Comparison of ENCODE assay signal across 8 mouse cellular contexts in genomic region chr17:46160686-46161085, GRCm38 (mm10). TPM values are rescaled to one million over a fixed set of nuclear protein-coding genes. Genes with fewer than 3 reads are reported as not detected.
DNase-seq lines count a peak whose midpoint lies in the region; ATAC-seq and TF ChIP-seq lines count a peak whose summit lies in the region.

Gene Gtpbp2 (plus strand): TSS chr17:46161032.

- H3K36me3 ChIP-seq in hindbrain, embryonic 12.5 days = peaks cover 25% of the 10 kb centered on the region

- CTCF ChIA-PET in Patski (lab: Charles Lee) = no interaction called here

- in situ Hi-C loops in Patski (cut with MboI; ENCODE audit: low pct_unique_long_range_greater_than_20kb) = no loop called here

- no peaks in the 10 kb centered on the region for H3K9me3 ChIP-seq in hindbrain, embryonic 12.5 days (replicated peaks)

- H3K4me2 ChIP-seq in hindbrain, embryonic 12.5 days (replicated peaks) = peak within 1 kb of the TSS; percentile 70

- no peak for TF ChIP-seq CTCF in Patski (IDR thresholded peaks at IDR 0.05)

- H3K27me3 ChIP-seq in Patski = no peaks in the 10 kb centered on the region
- H3K27me3 ChIP-seq in hindbrain, embryonic 12.5 days = no peaks in the 10 kb centered on the region

- POLR2A ChIA-PET in Patski (lab: Charles Lee) = no interaction called here

- peaks cover 24% of the 10 kb centered on the region for H3K4me1 ChIP-seq in hindbrain, embryonic 12.5 days

- peak within 1 kb of the TSS; percentile 82 for H3K27ac ChIP-seq in hindbrain, embryonic 12.5 days

- peak within 1 kb of the TSS; percentile 86 for H3K4me3 ChIP-seq in hindbrain, embryonic 12.5 days

- WGBS in hindbrain, embryonic 12.5 days = under 1% methylated on average over 23 of the region's 23 CpGs

- H3K9ac ChIP-seq in hindbrain, embryonic 12.5 days = peak within 1 kb of the TSS; percentile 88

- peak; percentile 87 for ATAC-seq in Patski
- peak; percentile 95 for ATAC-seq in hindbrain, embryonic 12.5 days (ENCODE audit: low FRiP score)

- peak; percentile 98 for DNase-seq in Patski (ENCODE audit: low read depth, low spot score)
- DNase-seq in cerebellum, postnatal 10 days = peak; percentile 97 to 98
- peak; percentile 96 to 97 for DNase-seq in frontal cortex, postnatal 10 days (ENCODE audit: low spot score in 2 of 2)
- peak; percentile 90 to 99 for DNase-seq in layer of hippocampus, postnatal 14 days (ENCODE audit: low spot score in 2 of 2)
- peak; percentile 93 for DNase-seq in lung, postnatal 14 days
- peak; percentile 100 for DNase-seq in retina, postnatal 1 day
- peak; percentile 76 to 93 for DNase-seq in urinary bladder, adult 18-20 months (ENCODE audit: low spot score in 2 of 2)

RNA-seq across cellular contexts. Expression of gene Gtpbp2, which starts in this region (rescaled TPM):
- 84.7 TPM for polyA plus RNA-seq in Patski (2021)
- 49.3 and 54.1 TPM in 2 replicates for polyA plus RNA-seq in hindbrain, embryonic 12.5 days (2016; fragmentation: Nextera tagmentation; extraction: Ambion mirVana)
- total RNA-seq in layer of hippocampus, postnatal 14 days (2021) = 100 to 1,000 TPM; 100 to 107 TPM

Comparison
In these comparisons a context has a peak if more than half of its experiments do, and no peak if none do; other contexts are left out.
1. Peak in every context shown above with its lines: DNase-seq, ATAC-seq, H3K4me3 ChIP-seq and H3K27ac ChIP-seq.